Mouse (Mus musculus): ENCODE results near the gene Nek1.
A peak's percentile ranks its signal among the peaks of the same experiment; 100 is the strongest.

DNA sequence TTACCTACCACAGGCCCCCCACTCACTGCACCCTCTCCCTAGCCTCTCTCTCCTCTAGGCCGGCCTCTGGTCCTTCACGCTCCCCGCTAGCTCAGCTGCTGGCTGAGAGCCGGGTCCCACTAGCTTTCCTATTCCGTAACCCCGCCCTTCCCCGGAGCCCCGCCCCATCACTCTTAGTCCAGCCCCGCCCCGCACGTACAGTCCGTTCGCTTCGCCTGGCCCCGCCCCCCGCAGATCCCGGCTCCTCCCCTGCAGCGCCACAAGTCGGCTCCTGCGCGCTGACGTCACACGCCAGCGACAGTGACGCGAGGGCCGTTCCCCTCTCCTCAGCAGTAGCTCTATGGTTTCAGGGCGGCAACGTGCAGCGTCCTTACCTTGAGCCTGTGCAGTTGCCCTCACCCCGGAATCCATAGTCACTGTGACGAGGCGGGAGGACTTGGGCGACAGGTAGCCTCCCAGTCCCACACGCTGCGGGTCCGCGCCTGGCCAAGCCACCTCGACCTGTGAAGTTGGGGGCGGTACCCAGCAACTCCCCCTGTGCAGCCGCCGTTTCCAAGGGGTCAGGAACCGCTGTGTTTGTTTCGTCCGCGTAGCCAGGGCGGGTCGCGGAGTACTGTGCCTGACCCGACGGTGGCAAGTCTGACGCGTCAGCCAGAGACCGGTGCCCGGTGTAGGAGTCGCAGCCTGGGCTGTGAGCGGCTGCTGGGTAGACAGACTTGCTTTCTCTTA, at the start of gene Nek1:
- TF ChIP-seq POLR2A (IDR thresholded peaks at IDR 0.05; ENCODE audit: control insufficient read depth, low read depth, low read length) (peak; percentile 94), CTCF (IDR thresholded peaks at IDR 0.05; ENCODE audit: control insufficient read depth, insufficient read depth, insufficient replicate concordance, low read depth, low read length) (peak; percentile 17; the same call in 1 of the 2 replicates)
